Mouse (Mus musculus) adrenal gland, adult 10 weeks (tissue): Measurements from ENCODE around the gene Gm10260. TPM values are rescaled to one million over a fixed set of nuclear protein-coding genes. Genes with fewer than 3 reads are reported as not detected.

Experiments used
- polyA plus RNA-seq: library from polyadenylated mRNA; stranded (reverse); fragments of 350-450 nt; fragmentation: Illumina TruSeq; extraction: RNeasy Lipid Tissue Mini Kit (QIAGEN cat#74804); gene quantifications from one replicate; pipeline ENCODE4 v1.2.3, GENCODE M21; 2014; ENCODE audit warnings: low read depth, low replicate concordance

Gene Gm10260
- not detected for polyA plus RNA-seq

GRCm38 (mm10) chr13:97760532-97760931, at the start of gene Gm10260:
Gene Gm10260, minus strand, starts transcription at chr13:97760632.

